Mouse (Mus musculus) stomach, embryonic 16.5 days (tissue): ENCODE results near the gene Aox2. TPM values are rescaled to one million over a fixed set of nuclear protein-coding genes. Genes with fewer than 3 reads are reported as not detected.

Source experiments
- ATAC-seq: fragments of 200-750 bp; cut with Nextera tagmentation; 2 replicates; pipeline ENCODE4 v1.8.0; 2017; ENCODE audit warnings: moderate number of reproducible peaks, moderate TSS enrichment; ENCODE audit not compliant: insufficient read depth, low FRiP score
- H3K27ac ChIP-seq: fragments of 300-500 bp; sonication (generic); 2 replicates; pipeline ENCODE4 v1.5.1; 2014; ENCODE audit warnings: low read length
- H3K27me3 ChIP-seq: fragments of 300-500 bp; sonication (generic); 2 replicates; pipeline ENCODE4 v1.6.1; 2014; ENCODE audit warnings: low read length, control low read depth, mixed read lengths; ENCODE audit not compliant: control insufficient read depth, insufficient read depth
- H3K36me3 ChIP-seq: fragments of 300-500 bp; sonication (generic); 2 replicates; pipeline ENCODE4 v1.6.1; 2014; ENCODE audit warnings: low read length; ENCODE audit not compliant: control insufficient read depth, insufficient read depth
- H3K4me1 ChIP-seq: fragments of 300-500 bp; sonication (generic); 2 replicates; pipeline ENCODE4 v1.6.1; 2014; ENCODE audit warnings: low read length, control low read depth, mixed read lengths; ENCODE audit not compliant: control insufficient read depth, insufficient read depth
- H3K4me2 ChIP-seq: fragments of 300-500 bp; sonication (generic); 2 replicates; pipeline ENCODE4 v1.6.1; 2014; ENCODE audit warnings: low read depth, low read length, mixed read lengths
- H3K4me3 ChIP-seq: fragments of 300-500 bp; sonication (generic); replicated peaks from 2 replicates; pipeline ENCODE4 v1.5.1; 2014; ENCODE audit warnings: mild to moderate bottlenecking, low read length
- H3K9ac ChIP-seq: fragments of 300-500 bp; sonication (generic); 2 replicates; pipeline ENCODE4 v1.6.1; 2014; ENCODE audit warnings: low read length
- H3K9me3 ChIP-seq: fragments of 300-500 bp; sonication (generic); replicated peaks from 2 replicates; pipeline ENCODE4 v1.6.1; 2016; ENCODE audit warnings: low read length, control low read depth; ENCODE audit not compliant: control insufficient read depth
- WGBS: fragments of 180-500 bp; shearing (Covaris S2); extraction: QIAGEN DNeasy Blood & Tissue Kit; methylation state at CpG from one replicate; pipeline ENCODE4 v1.1.7; 2014; 5-methylcytosine and 5-hydroxymethylcytosine counted together
- polyA plus RNA-seq: library from polyadenylated mRNA; unstranded; fragments of >200 nt; fragmentation: Nextera tagmentation; extraction: Ambion mirVana; gene quantifications from 2 replicates; pipeline ENCODE4 v1.2.1, GENCODE M21; 2015

Gene Aox2
- polyA plus RNA-seq, 1 experiment from 2014 or later: 0.08 TPM

GRCm38 (mm10) chr1:58348712-58349111, 70.6 kb downstream of the Aox2 start:
- no peak overlapping the region for H3K4me2 ChIP-seq
- no peaks in the 10 kb centered on the region for H3K27me3 ChIP-seq
- no peak overlapping the region for H3K4me3 ChIP-seq
- H3K27ac ChIP-seq: no peak overlapping the region
- H3K9ac ChIP-seq: no peak overlapping the region
- no peak for ATAC-seq
- 0 out of 2 replicates have a peak, but pooled peaks cover 4% of the 10 kb centered on the region for H3K4me1 ChIP-seq
- H3K36me3 ChIP-seq: no peaks in the 10 kb centered on the region
- WGBS: 76% methylated on average over 6 of the region's 6 CpGs
- H3K9me3 ChIP-seq: no peaks in the 10 kb centered on the region

GRCm38 (mm10) chr1:58353238-58353893, 75.2 kb downstream of the Aox2 start:
- Histone ChIP-seq H3K9me3 (no peaks in the 10 kb centered on the region), H3K4me1 (0 out of 2 replicates have a peak, but pooled peaks cover 4% of the 10 kb centered on the region), H3K9ac (no peak overlapping the region), H3K36me3 (no peaks in the 10 kb centered on the region), H3K4me3 (no peak overlapping the region), H3K27ac (peak overlapping the region; percentile 71), H3K4me2 (no peak overlapping the region), H3K27me3 (no peaks in the 10 kb centered on the region)
- ATAC-seq: peak; percentile 81
- WGBS: 27% methylated on average over 4 of the region's 4 CpGs

GRCm38 (mm10) chr1:58358958-58359901, 81.1 kb downstream of the Aox2 start:
- peak; percentile 78 for ATAC-seq
- H3K9ac ChIP-seq: no peak overlapping the region
- H3K9me3 ChIP-seq: no peaks in the 10 kb centered on the region
- WGBS: 74% methylated on average over 19 of the region's 19 CpGs
- no peaks in the 10 kb centered on the region for H3K36me3 ChIP-seq
- H3K4me1 ChIP-seq: peaks cover 6% of the 10 kb centered on the region; the same call in 1 of the 2 replicates
- no peak overlapping the region for H3K27ac ChIP-seq
- no peak overlapping the region for H3K4me2 ChIP-seq
- H3K4me3 ChIP-seq: no peak overlapping the region
- no peaks in the 10 kb centered on the region for H3K27me3 ChIP-seq

GRCm38 (mm10) chr1:58362296-58362695, 84.2 kb downstream of the Aox2 start:
- WGBS: 60% methylated on average over 4 of the region's 4 CpGs
- no peak overlapping the region for H3K9ac ChIP-seq
- no peak for ATAC-seq
- no peak overlapping the region for H3K27ac ChIP-seq
- no peaks in the 10 kb centered on the region for H3K9me3 ChIP-seq
- H3K4me1 ChIP-seq: peaks cover 6% of the 10 kb centered on the region; the same call in 1 of the 2 replicates
- no peak overlapping the region for H3K4me3 ChIP-seq
- H3K4me2 ChIP-seq: no peak overlapping the region
- no peaks in the 10 kb centered on the region for H3K36me3 ChIP-seq
- no peaks in the 10 kb centered on the region for H3K27me3 ChIP-seq

GRCm38 (mm10) chr1:58364551-58364950, 86.4 kb downstream of the Aox2 start:
- H3K27me3 ChIP-seq: no peaks in the 10 kb centered on the region
- peaks cover 6% of the 10 kb centered on the region; the same call in 1 of the 2 replicates for H3K4me1 ChIP-seq
- no peak overlapping the region for H3K4me3 ChIP-seq
- no peak overlapping the region for H3K27ac ChIP-seq
- no peak overlapping the region for H3K9ac ChIP-seq
- WGBS: 91% methylated on average over 12 of the region's 12 CpGs
- ATAC-seq: no peak
- H3K9me3 ChIP-seq: no peaks in the 10 kb centered on the region
- H3K36me3 ChIP-seq: no peaks in the 10 kb centered on the region
- H3K4me2 ChIP-seq: no peak overlapping the region

GRCm38 (mm10) chr1:58365829-58366228, 87.7 kb downstream of the Aox2 start:
- Histone ChIP-seq H3K36me3 (no peaks in the 10 kb centered on the region), H3K27me3 (no peaks in the 10 kb centered on the region), H3K27ac (no peak overlapping the region), H3K4me3 (no peak overlapping the region), H3K9ac (no peak overlapping the region), H3K4me1 (peaks cover 6% of the 10 kb centered on the region; the same call in 1 of the 2 replicates), H3K9me3 (no peaks in the 10 kb centered on the region), H3K4me2 (no peak overlapping the region)
- ATAC-seq: no peak
- 96% methylated on average over 3 of the region's 3 CpGs for WGBS

- 74% methylated on average over 12 of the region's 12 CpGs for WGBS
- peaks cover 6% of the 10 kb centered on the region; the same call in 1 of the 2 replicates for H3K4me1 ChIP-seq
- no peaks in the 10 kb centered on the region for H3K9me3 ChIP-seq
- H3K27ac ChIP-seq: peak overlapping the region; percentile 82
- H3K36me3 ChIP-seq: no peaks in the 10 kb centered on the region
- no peak overlapping the region for H3K9ac ChIP-seq
- no peak overlapping the region for H3K4me2 ChIP-seq
- no peaks in the 10 kb centered on the region for H3K27me3 ChIP-seq
- H3K4me3 ChIP-seq: no peak overlapping the region
- peak; percentile 92 for ATAC-seq
Observed at GRCm38 (mm10) chr1:58366737-58367471, 88.8 kb downstream of the Aox2 start.

- ATAC-seq: no peak
- H3K9me3 ChIP-seq: no peaks in the 10 kb centered on the region
- 72% methylated on average over 2 of the region's 2 CpGs for WGBS
- H3K4me2 ChIP-seq: no peak overlapping the region
- no peak overlapping the region for H3K4me3 ChIP-seq
- H3K27ac ChIP-seq: no peak overlapping the region
- no peaks in the 10 kb centered on the region for H3K27me3 ChIP-seq
- H3K9ac ChIP-seq: no peak overlapping the region
- no peaks in the 10 kb centered on the region for H3K4me1 ChIP-seq
- H3K36me3 ChIP-seq: no peaks in the 10 kb centered on the region
Observed at GRCm38 (mm10) chr1:58369716-58370115, 91.6 kb downstream of the Aox2 start.
